Mouse (Mus musculus): Measurements from ENCODE around the gene Dtx1. TPM values are rescaled to one million over a fixed set of nuclear protein-coding genes. Genes with fewer than 3 reads are reported as not detected.

The Dtx1 gene
- polyA plus RNA-seq, 1 experiment from 2014 or later = 27.5 TPM

DNA sequence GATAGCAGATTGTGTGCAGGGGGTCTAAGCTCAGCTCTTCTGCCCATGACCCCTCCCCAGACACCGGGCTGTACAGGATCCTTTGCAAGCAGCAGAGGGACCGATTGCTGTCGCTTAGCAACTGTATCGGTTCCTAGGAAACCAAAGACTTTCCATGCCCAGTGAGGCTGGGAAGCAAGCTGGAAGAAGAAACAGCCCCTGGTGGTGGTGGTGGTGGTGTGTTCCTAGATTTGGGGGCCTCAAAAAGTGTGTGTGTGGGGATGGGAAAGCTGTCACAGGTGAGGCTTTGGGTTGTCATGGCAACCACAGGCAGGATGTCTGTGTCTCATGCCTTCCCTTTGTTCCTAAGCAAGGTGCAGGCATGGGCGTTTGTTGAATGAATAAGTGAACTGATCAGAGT, 50.9 kb downstream of the Dtx1 start:
- peak overlapping the region; percentile 35; the same call in 1 of the 2 replicates for H3K27ac ChIP-seq (ENCODE audit: low read depth, low read length)
- H3K9me3 ChIP-seq (replicated peaks; ENCODE audit: control insufficient read depth, low read length) = no peaks in the 10 kb centered on the region
- no peaks in the 10 kb centered on the region for H3K27me3 ChIP-seq (replicated peaks; ENCODE audit: control insufficient read depth, insufficient read depth, low read length)
- DNase-seq (ENCODE audit: low spot score) (peak; percentile 77), ATAC-seq (peak; percentile 46; the same call in 1 of the 2 replicates)
- H3K4me2 ChIP-seq (ENCODE audit: low read length) = no peak overlapping the region
- WGBS = 30% methylated on average over 5 of the region's 5 CpGs
- H3K4me1 ChIP-seq (ENCODE audit: control insufficient read depth, insufficient read depth, low read length) = no peaks in the 10 kb centered on the region
- no peak overlapping the region for H3K4me3 ChIP-seq (ENCODE audit: low read depth, low read length)
- H3K36me3 ChIP-seq (ENCODE audit: control insufficient read depth, insufficient read depth, low read length) = no peaks in the 10 kb centered on the region
- no peak overlapping the region; the same call in 1 of the 2 replicates for H3K9ac ChIP-seq (ENCODE audit: low read length)

- Histone ChIP-seq H3K4me3 (ENCODE audit: low read depth, low read length) (no peak overlapping the region), H3K36me3 (ENCODE audit: control insufficient read depth, insufficient read depth, low read length) (no peaks in the 10 kb centered on the region), H3K4me2 (ENCODE audit: low read length) (no peak overlapping the region), H3K9me3 (replicated peaks; ENCODE audit: control insufficient read depth, low read length) (no peaks in the 10 kb centered on the region), H3K27ac (ENCODE audit: low read depth, low read length) (peak overlapping the region; percentile 33; the same call in 1 of the 2 replicates), H3K9ac (ENCODE audit: low read length) (no peak overlapping the region), H3K27me3 (replicated peaks; ENCODE audit: control insufficient read depth, insufficient read depth, low read length) (no peaks in the 10 kb centered on the region), H3K4me1 (ENCODE audit: control insufficient read depth, insufficient read depth, low read length) (no peaks in the 10 kb centered on the region)
- ATAC-seq = peak; percentile 63; the same call in 1 of the 2 replicates
- 70% methylated on average over 12 of the region's 12 CpGs for WGBS
- DNase-seq (ENCODE audit: low spot score) = peak; percentile 75
Measured at GRCm38 (mm10) chr5:120656281-120656751, 55.4 kb downstream of the Dtx1 start.

DNA sequence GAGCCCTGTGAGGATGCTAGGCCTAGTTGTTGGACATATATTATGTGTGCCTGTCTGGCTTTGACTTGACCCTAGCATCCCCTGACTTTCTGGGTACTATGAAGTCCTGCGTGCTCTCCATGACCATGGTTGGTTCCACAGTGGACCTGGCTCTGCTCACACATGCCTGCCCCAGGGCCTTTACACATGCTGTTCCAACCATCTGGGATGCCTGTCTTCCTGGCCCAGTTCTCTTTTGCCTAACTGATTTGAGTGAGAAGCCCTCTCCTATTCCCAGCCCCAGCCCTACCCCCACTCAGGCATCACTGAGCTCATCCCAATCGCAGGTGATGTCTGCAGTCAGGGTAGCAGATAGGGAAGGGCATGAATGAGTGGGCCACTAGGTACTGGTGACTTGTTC, 57.9 kb downstream of the Dtx1 start:
- no peaks in the 10 kb centered on the region for H3K36me3 ChIP-seq (ENCODE audit: control insufficient read depth, insufficient read depth, low read length)
- peaks cover 4% of the 10 kb centered on the region; the same call in 1 of the 2 replicates for H3K4me1 ChIP-seq (ENCODE audit: control insufficient read depth, insufficient read depth, low read length)
- peaks cover 13% of the 10 kb centered on the region for H3K27me3 ChIP-seq (replicated peaks; ENCODE audit: control insufficient read depth, insufficient read depth, low read length)
- no peak overlapping the region for H3K9ac ChIP-seq (ENCODE audit: low read length)
- DNase-seq (ENCODE audit: low spot score) (no peak), ATAC-seq (no peak)
- H3K9me3 ChIP-seq (replicated peaks; ENCODE audit: control insufficient read depth, low read length) = no peaks in the 10 kb centered on the region
- no peak overlapping the region for H3K4me2 ChIP-seq (ENCODE audit: low read length)
- peak overlapping the region; percentile 39; the same call in 1 of the 2 replicates for H3K27ac ChIP-seq (ENCODE audit: low read depth, low read length)
- 89% methylated on average over 2 of the region's 2 CpGs for WGBS
- H3K4me3 ChIP-seq (ENCODE audit: low read depth, low read length) = no peak overlapping the region

- Histone ChIP-seq H3K9me3 (replicated peaks; ENCODE audit: control insufficient read depth, low read length) (no peaks in the 10 kb centered on the region), H3K27ac (ENCODE audit: low read depth, low read length) (peak overlapping the region; percentile 39; the same call in 1 of the 2 replicates), H3K4me2 (ENCODE audit: low read length) (no peak overlapping the region), H3K4me3 (ENCODE audit: low read depth, low read length) (no peak overlapping the region), H3K27me3 (replicated peaks; ENCODE audit: control insufficient read depth, insufficient read depth, low read length) (peaks cover 15% of the 10 kb centered on the region), H3K9ac (ENCODE audit: low read length) (no peak overlapping the region), H3K36me3 (ENCODE audit: control insufficient read depth, insufficient read depth, low read length) (no peaks in the 10 kb centered on the region), H3K4me1 (ENCODE audit: control insufficient read depth, insufficient read depth, low read length) (peaks cover 10% of the 10 kb centered on the region; the same call in 1 of the 2 replicates)
- DNase-seq (ENCODE audit: low spot score) (no peak), ATAC-seq (no peak)
- 79% methylated on average over 28 of the region's 28 CpGs for WGBS
Measured at GRCm38 (mm10) chr5:120652915-120653701, 58.6 kb downstream of the Dtx1 start.

DNA sequence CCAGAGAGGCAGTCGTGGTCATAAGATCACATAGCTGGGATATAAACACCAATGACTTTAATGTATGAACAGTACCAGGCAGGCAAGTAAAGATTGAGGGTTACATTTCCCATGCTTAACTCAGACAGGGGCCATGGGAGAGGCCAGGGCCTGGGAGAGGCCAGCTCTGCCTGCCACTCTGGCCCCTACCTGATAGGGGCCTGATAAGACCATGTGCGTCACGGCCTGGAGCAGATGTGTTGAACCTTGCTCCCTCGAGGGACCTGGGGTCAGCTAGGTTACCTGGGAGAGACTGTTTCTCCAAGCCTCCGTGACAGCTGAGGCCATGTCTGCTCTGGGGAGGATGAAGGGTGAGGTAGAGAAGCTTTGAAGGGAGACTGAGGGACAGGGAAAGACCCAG, 60.5 kb downstream of the Dtx1 start:
- no peak overlapping the region for H3K4me2 ChIP-seq (ENCODE audit: low read length)
- H3K4me3 ChIP-seq (ENCODE audit: low read depth, low read length) = no peak overlapping the region
- 90% methylated on average over 5 of the region's 5 CpGs for WGBS
- ATAC-seq = no peak
- H3K9me3 ChIP-seq (replicated peaks; ENCODE audit: control insufficient read depth, low read length) = no peaks in the 10 kb centered on the region
- H3K4me1 ChIP-seq (ENCODE audit: control insufficient read depth, insufficient read depth, low read length) = peaks cover 10% of the 10 kb centered on the region; the same call in 1 of the 2 replicates
- no peak overlapping the region for H3K27ac ChIP-seq (ENCODE audit: low read depth, low read length)
- H3K9ac ChIP-seq (ENCODE audit: low read length) = no peak overlapping the region
- H3K36me3 ChIP-seq (ENCODE audit: control insufficient read depth, insufficient read depth, low read length) = no peaks in the 10 kb centered on the region
- H3K27me3 ChIP-seq (replicated peaks; ENCODE audit: control insufficient read depth, insufficient read depth, low read length) = peaks cover 19% of the 10 kb centered on the region
- no peak for DNase-seq (ENCODE audit: low spot score)

GRCm38 (mm10) chr5:120649938-120650337, 61.8 kb downstream of the Dtx1 start:
- H3K9me3 ChIP-seq (replicated peaks; ENCODE audit: control insufficient read depth, low read length) = no peaks in the 10 kb centered on the region
- H3K4me2 ChIP-seq (ENCODE audit: low read length) = no peak overlapping the region
- peaks cover 19% of the 10 kb centered on the region for H3K27me3 ChIP-seq (replicated peaks; ENCODE audit: control insufficient read depth, insufficient read depth, low read length)
- peaks cover 10% of the 10 kb centered on the region; the same call in 1 of the 2 replicates for H3K4me1 ChIP-seq (ENCODE audit: control insufficient read depth, insufficient read depth, low read length)
- WGBS = 23% methylated on average over 13 of the region's 13 CpGs
- no peak overlapping the region for H3K27ac ChIP-seq (ENCODE audit: low read depth, low read length)
- H3K9ac ChIP-seq (ENCODE audit: low read length) = no peak overlapping the region
- ATAC-seq = no peak
- no peaks in the 10 kb centered on the region for H3K36me3 ChIP-seq (ENCODE audit: control insufficient read depth, insufficient read depth, low read length)
- H3K4me3 ChIP-seq (ENCODE audit: low read depth, low read length) = no peak overlapping the region
- no peak for DNase-seq (ENCODE audit: low spot score)

DNA sequence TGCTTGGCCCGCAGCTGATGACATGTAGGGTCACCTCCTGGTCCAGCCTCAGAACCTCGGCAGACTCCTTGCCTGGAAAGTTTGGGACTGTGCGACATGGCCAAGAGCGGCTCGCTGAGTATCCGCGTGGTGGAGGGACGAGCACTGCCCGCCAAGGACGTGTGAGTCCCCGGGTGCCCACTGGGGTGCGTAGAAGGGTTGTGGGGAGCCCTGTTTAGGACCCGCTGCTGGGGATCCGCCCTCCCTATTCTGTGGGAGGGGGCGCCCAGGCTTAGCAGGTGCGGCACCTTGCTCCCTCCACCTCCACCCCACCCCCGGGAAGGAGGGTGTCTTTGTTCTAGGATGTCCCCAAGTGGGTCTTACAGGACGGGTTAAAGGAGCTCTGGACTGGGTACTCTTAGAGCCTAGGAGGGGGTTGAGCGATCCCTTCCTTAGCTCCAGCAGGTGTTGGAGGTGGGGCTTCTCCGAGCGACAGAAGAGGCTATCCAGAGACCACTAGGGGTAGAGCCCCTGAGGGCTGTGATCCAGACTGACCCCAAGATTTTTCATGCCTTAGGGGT, 62.3 kb downstream of the Dtx1 start:
- Histone ChIP-seq H3K4me2 (ENCODE audit: low read length) (peak overlapping the region; percentile 42), H3K27me3 (replicated peaks; ENCODE audit: control insufficient read depth, insufficient read depth, low read length) (peaks cover 19% of the 10 kb centered on the region), H3K36me3 (ENCODE audit: control insufficient read depth, insufficient read depth, low read length) (no peaks in the 10 kb centered on the region), H3K4me1 (ENCODE audit: control insufficient read depth, insufficient read depth, low read length) (peaks cover 10% of the 10 kb centered on the region; the same call in 1 of the 2 replicates), H3K27ac (ENCODE audit: low read depth, low read length) (no peak overlapping the region), H3K4me3 (ENCODE audit: low read depth, low read length) (peak overlapping the region; percentile 18; the same call in 1 of the 2 replicates), H3K9ac (ENCODE audit: low read length) (no peak overlapping the region), H3K9me3 (replicated peaks; ENCODE audit: control insufficient read depth, low read length) (no peaks in the 10 kb centered on the region)
- 2% methylated on average over 20 of the region's 21 CpGs for WGBS
- DNase-seq (ENCODE audit: low spot score) (no peak), ATAC-seq (no peak; the same call in 1 of the 2 replicates)

DNA sequence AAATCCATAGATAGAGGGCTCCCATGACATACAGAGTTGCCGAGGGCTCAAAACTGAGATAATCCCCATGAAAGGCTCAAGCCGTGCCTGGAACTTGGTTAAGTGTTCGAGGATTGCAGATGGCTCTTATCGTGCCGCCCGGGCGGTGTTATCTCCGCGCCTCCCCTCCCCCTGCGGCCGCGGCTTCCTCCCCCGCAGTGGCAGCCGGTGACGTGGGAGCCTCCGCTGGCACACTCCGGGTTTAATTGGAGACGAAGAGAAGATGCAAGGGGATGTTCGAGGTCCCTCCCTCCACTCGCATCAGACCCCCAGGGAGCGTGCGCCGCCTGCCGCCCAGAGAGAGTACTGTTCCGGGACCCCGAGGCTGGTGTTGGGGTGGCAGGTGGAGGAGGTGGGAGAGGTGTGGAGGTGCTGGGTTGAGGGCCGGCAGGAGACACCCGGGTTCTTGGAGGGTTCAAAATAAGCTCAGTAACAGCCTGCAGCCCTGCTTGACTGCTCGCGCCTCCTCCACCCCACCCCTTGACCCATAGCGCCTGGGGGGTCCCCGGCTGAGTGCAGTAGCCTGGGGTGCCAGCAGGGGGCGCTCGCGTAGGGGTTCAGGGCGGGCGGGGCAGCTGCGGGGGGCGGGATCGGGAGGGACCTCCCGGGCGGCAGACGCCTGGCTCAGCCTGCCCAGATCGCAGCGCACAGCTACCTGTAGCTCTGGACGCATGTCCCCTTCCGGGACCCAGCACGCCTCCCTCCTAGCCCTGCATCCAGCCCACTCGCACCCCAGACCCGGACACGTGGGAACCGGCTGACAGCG, 63.0 kb downstream of the Dtx1 start, which contains the start of gene Rasal1:
Rasal1 (plus strand) TSS at position 244 of the 805 bp plus-strand sequence.
- H3K4me2 ChIP-seq (ENCODE audit: low read length) = peak within 1 kb of the TSS; percentile 42
- H3K9me3 ChIP-seq (replicated peaks; ENCODE audit: control insufficient read depth, low read length) = no peaks in the 10 kb centered on the region
- WGBS = 2% methylated on average over 39 of the region's 53 CpGs
- H3K36me3 ChIP-seq (ENCODE audit: control insufficient read depth, insufficient read depth, low read length) = no peaks in the 10 kb centered on the region
- peaks cover 13% of the 10 kb centered on the region; the same call in 1 of the 2 replicates for H3K4me1 ChIP-seq (ENCODE audit: control insufficient read depth, insufficient read depth, low read length)
- peaks cover 19% of the 10 kb centered on the region for H3K27me3 ChIP-seq (replicated peaks; ENCODE audit: control insufficient read depth, insufficient read depth, low read length)
- H3K9ac ChIP-seq (ENCODE audit: low read length) = no peak within 1 kb of the TSS
- no peak within 1 kb of the TSS for H3K27ac ChIP-seq (ENCODE audit: low read depth, low read length)
- DNase-seq (ENCODE audit: low spot score) (peak; percentile 48), ATAC-seq (peak; percentile 50)
- H3K4me3 ChIP-seq (ENCODE audit: low read depth, low read length) = peak within 1 kb of the TSS; percentile 18
